Mouse (Mus musculus): ENCODE data around the gene Parn. TPM values are rescaled to one million over a fixed set of nuclear protein-coding genes. Genes with fewer than 3 reads are reported as not detected.
"Not testable (repeated sequence)": the region's sequence is repeated elsewhere in the genome, so short reads cannot be mapped to it uniquely, and the experiment has no call there.

The Parn gene
- polyA plus RNA-seq, 1 experiment from 2014 or later: 34.3 TPM

DNA sequence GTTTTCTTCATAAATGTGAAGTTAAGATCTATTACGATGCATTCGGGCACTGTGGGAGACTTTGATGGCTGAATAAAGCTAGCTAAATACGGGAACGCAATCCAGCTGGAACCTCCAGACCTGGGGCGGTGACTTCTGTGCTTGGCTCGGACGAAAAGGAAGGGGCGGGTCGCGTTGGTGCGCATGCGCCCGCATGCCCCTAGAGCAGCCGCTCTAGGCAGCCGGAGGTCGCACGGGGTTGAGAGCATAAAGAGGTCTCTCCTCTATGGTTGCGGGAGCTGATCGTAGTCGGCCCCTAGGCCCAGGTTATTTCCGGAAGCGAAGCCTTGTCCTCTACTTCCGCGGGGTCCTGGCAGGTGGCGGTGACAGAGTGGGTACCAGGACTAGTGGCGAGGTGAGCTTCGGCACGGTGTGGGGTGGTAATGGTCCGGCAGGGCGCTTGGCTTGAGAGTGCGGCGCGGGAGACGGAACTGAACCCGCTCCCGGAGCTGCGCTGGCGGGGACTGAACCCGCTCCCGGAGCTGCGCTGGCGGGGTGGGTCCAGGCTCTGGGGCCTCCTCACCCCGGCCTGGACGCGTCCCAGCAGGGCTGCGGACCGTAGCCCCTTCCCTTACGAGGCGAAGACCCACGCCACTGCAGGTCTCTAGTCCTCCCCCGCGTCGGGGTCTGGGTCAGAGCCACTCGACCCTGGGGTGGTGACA lies 3.9 kb upstream of the Parn start, which contains the start of the genes Bfar and 3110001I22Rik:
TSS of gene Bfar (plus strand) at position 174 of the 701 bp plus-strand sequence.
TSS of gene 3110001I22Rik (plus strand) at position 245 of the 701 bp plus-strand sequence.
- H3K27me3 ChIP-seq: no peaks in the 10 kb centered on the region
- DNase-seq (ENCODE audit: low read depth, low spot score): peak; percentile 64
- peak; percentile 77 for ATAC-seq
- ChIA-PET CTCF (interaction anchor here (1.9 kb wide), 1 partner anchor 62 kb away, joined by 8 read pairs; no protein-coding TSS in a partner anchor), POLR2A (interaction anchor here (1.4 kb wide), 2 partner anchors 47 to 62 kb away, joined by 3 read pairs; no protein-coding TSS in a partner anchor)
- in situ Hi-C loops (cut with MboI; ENCODE audit: low pct_unique_long_range_greater_than_20kb): no loop called here
- no peak for TF ChIP-seq CTCF (IDR thresholded peaks at IDR 0.05)

DNA sequence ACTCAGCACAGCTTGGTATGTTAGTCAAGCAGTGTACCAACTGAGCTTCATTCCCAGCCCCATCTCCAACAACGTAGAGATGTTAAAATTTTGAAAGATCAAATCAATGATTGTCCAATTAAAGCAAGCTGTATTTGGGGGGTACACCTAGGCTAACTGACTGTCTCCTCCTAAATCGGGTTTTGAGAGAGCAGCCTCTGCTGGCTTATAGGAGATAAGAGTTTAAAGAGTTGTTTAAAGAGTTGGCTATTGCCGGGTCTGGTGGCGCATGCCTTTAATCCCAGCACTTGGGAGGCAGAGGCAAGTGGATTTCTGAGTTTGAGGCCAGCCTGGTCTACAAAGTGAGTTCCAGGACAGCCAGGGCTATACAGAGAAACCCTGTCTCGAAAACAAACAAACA lies 2.9 kb upstream of the Parn start:
- ATAC-seq; H3K27me3 ChIP-seq; in situ Hi-C loops (cut with MboI; ENCODE audit: low pct_unique_long_range_greater_than_20kb); DNase-seq (ENCODE audit: low read depth, low spot score): not testable (repeated sequence)
- ChIA-PET CTCF (interaction anchor here (1.9 kb wide), 1 partner anchor 63 kb away, joined by 8 read pairs; no protein-coding TSS in a partner anchor), POLR2A (interaction anchor here (1.4 kb wide), 1 partner anchor 63 kb away, joined by 3 read pairs; no protein-coding TSS in a partner anchor)

GRCm38 (mm10) chr16:13669282-13669681 lies 1.3 kb upstream of the Parn start:
- no peak for DNase-seq (ENCODE audit: low read depth, low spot score)
- no peak for ATAC-seq
- TF ChIP-seq CTCF (IDR thresholded peaks at IDR 0.05): no peak
- in situ Hi-C loops (cut with MboI; ENCODE audit: low pct_unique_long_range_greater_than_20kb): no loop called here
- POLR2A ChIA-PET: no interaction called here
- CTCF ChIA-PET: no interaction called here
- H3K27me3 ChIP-seq: no peaks in the 10 kb centered on the region

DNA sequence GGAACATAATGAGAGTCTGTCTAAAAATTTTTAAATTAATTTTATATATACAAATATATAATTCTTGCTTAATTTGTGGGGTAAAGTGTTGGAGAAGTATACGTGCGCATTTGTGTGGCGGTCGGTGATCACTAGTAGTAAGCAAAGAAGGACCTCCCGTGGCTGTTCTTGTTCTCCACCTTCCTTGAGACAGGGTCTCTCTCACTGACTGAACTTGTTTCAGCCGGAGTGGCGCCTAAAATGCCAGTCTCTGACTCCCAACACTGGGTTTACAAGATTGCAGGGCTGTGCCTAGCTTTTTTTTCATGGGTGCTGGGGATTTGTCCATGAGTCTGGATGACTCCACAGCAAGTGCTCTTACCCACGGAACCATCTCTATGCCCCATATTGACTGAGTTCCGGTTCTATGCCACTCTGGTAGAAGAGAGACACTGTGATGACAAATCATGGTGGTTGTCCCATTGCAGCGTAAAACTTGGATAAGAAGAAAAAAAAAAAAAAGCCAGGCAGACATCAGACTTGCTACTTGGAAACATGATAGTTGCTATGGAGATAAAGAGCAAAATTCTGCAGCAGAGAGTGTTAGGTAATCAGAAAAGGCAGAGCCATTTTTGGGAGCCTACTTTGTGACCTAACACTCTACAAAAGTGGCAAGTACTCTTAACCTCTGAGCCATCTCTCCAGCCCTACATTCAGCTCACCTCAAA lies 585 bp upstream of the Parn start:
- no peak for ATAC-seq
- DNase-seq (ENCODE audit: low read depth, low spot score): no peak
- in situ Hi-C loops (cut with MboI; ENCODE audit: low pct_unique_long_range_greater_than_20kb): no loop called here
- CTCF ChIA-PET: interaction anchor here (2.0 kb wide), 1 partner anchor 12 kb away, joined by 6 read pairs; no protein-coding TSS in a partner anchor
- H3K27me3 ChIP-seq: no peaks in the 10 kb centered on the region
- no peak for TF ChIP-seq CTCF (IDR thresholded peaks at IDR 0.05)
- POLR2A ChIA-PET: interaction anchor here (0.6 to 1.0 kb wide), 3 partner anchors 48 to 142 kb away, joined by 3 read pairs; no protein-coding TSS in a partner anchor

DNA sequence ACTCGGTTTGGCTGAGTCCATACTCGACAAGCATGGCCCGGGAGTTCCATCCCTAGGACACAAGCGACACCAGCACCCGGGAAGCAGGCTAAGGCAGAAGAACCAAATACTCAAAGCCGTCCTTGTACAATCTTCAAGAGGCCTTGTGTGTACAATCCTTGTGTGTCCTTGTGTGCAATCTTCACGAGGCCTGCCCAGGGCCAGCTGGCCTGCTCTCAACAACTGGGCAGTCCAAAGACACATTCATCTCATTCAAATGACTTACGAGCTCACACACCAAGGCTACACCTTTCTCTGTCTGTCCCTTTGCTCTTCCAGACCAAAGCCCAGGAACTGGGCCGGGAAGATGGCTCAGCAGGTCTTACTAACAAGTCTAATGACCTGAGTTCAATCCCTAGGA lies 7.2 kb downstream of the Parn start:
- POLR2A ChIA-PET: no interaction called here
- no peak for DNase-seq (ENCODE audit: low read depth, low spot score)

GRCm38 (mm10) chr16:13658886-13659285 lies 9.1 kb downstream of the Parn start:
- in situ Hi-C loops (cut with MboI; ENCODE audit: low pct_unique_long_range_greater_than_20kb): no loop called here
- CTCF ChIA-PET: no interaction called here
- POLR2A ChIA-PET: interaction anchor here (1.1 kb wide), 1 partner anchor 8 kb away, joined by 3 read pairs; no protein-coding TSS in a partner anchor
- ATAC-seq (no peak), DNase-seq (ENCODE audit: low read depth, low spot score) (no peak)
- TF ChIP-seq CTCF (IDR thresholded peaks at IDR 0.05): no peak
- H3K27me3 ChIP-seq: no peaks in the 10 kb centered on the region

More for the DNA sequence above, 7.2 kb downstream of the Parn start:
- in situ Hi-C loops (cut with MboI; ENCODE audit: low pct_unique_long_range_greater_than_20kb): no loop called here
- no peak for TF ChIP-seq CTCF (IDR thresholded peaks at IDR 0.05)
- no peaks in the 10 kb centered on the region for H3K27me3 ChIP-seq
- no peak for ATAC-seq
- CTCF ChIA-PET: no interaction called here

- POLR2A ChIA-PET: no interaction called here
- DNase-seq (ENCODE audit: low read depth, low spot score): no peak
These were observed 22.0 kb downstream of the Parn start for GRCm38 (mm10) chr16:13645930-13646329.

GRCm38 (mm10) chr16:13644474-13644873 lies 23.5 kb downstream of the Parn start:
- TF ChIP-seq CTCF (IDR thresholded peaks at IDR 0.05): no peak
- ChIA-PET CTCF (no interaction called here), POLR2A (no interaction called here)
- ATAC-seq (no peak), DNase-seq (ENCODE audit: low read depth, low spot score) (no peak)
- in situ Hi-C loops (cut with MboI; ENCODE audit: low pct_unique_long_range_greater_than_20kb): no loop called here
- H3K27me3 ChIP-seq: no peaks in the 10 kb centered on the region

More at GRCm38 (mm10) chr16:13645930-13646329, 22.0 kb downstream of the Parn start:
- no peak for ATAC-seq
- H3K27me3 ChIP-seq: no peaks in the 10 kb centered on the region
- no peak for TF ChIP-seq CTCF (IDR thresholded peaks at IDR 0.05)
- CTCF ChIA-PET: interaction anchor here (1.1 kb wide), 1 partner anchor 12 kb away, joined by 3 read pairs; no protein-coding TSS in a partner anchor
- in situ Hi-C loops (cut with MboI; ENCODE audit: low pct_unique_long_range_greater_than_20kb): no loop called here

DNA sequence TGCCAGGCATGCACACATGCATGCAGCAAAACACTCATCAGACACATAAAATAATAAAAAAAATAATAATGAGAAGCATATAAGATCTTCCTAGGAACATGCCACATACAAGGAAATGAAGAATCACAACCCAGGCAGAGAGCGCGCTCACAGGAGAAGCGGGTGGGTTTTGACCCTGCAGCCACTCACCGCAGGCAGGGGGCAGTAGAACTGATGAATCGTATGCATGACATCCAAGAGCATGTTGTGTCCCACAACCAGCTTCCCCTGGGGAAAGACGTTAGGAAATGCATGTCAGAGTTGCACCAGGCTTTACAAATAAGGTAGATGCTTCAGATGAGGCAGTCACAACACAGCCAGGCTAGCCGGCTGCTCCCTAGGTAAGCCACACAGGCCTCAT lies 27.9 kb downstream of the Parn start:
- in situ Hi-C loops (cut with MboI; ENCODE audit: low pct_unique_long_range_greater_than_20kb): no loop called here
- no peaks in the 10 kb centered on the region for H3K27me3 ChIP-seq
- no peak for TF ChIP-seq CTCF (IDR thresholded peaks at IDR 0.05)
- no peak for DNase-seq (ENCODE audit: low read depth, low spot score)
- ATAC-seq: no peak
- ChIA-PET CTCF (interaction anchor here (0.9 to 2.2 kb wide), 3 partner anchors 9 to 106 kb away, joined by 3 to 9 read pairs (median 4); no protein-coding TSS in a partner anchor), POLR2A (no interaction called here)

DNA sequence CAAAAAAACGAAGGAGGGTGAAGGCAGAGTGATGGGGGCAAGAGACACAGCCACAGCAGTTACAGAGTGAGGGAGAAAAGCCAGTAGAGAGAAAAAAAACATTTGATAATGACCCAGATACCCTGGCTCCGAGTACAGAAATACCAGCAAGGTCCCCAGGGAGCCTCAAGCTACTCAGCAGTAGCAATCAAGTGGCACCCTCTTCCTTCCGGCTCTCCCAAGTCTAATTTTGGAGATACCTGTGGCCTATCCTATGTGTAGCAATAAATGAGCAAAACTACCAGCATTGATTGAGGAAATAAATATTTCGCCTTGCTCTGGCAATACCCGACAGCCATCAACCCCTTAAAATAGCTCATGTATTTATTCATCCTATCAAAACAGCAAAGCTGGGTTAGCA lies 28.5 kb downstream of the Parn start:
- H3K27me3 ChIP-seq: no peaks in the 10 kb centered on the region
- POLR2A ChIA-PET: no interaction called here
- CTCF ChIA-PET: interaction anchor here (1.8 to 2.2 kb wide), 2 partner anchors 8 to 94 kb away, joined by 4 to 9 read pairs; no protein-coding TSS in a partner anchor
- in situ Hi-C loops (cut with MboI; ENCODE audit: low pct_unique_long_range_greater_than_20kb): no loop called here
- TF ChIP-seq CTCF (IDR thresholded peaks at IDR 0.05): no peak
- no peak for ATAC-seq
- no peak for DNase-seq (ENCODE audit: low read depth, low spot score)

DNA sequence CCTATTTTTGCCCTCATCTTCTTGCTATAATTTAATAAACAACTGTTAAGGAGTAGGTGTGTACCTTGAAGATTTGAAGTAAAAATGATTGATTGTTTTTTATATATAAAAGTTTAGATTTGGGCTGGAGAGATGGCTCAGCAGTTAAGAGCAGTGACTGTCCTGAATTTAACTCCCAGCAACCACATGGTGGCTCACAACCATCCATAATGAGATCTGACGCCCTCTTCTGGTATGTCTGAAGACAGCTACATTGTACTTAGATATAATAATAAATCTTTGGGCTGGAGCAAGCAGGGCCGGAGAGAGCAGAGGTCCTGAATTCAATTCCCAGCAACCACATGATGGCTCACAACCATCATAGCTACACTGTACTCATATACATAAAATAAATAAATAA lies 29.8 kb downstream of the Parn start:
- peak; percentile 52 for TF ChIP-seq CTCF (IDR thresholded peaks at IDR 0.05)
- CTCF ChIA-PET; H3K27me3 ChIP-seq; ATAC-seq; DNase-seq (ENCODE audit: low read depth, low spot score); in situ Hi-C loops (cut with MboI; ENCODE audit: low pct_unique_long_range_greater_than_20kb); POLR2A ChIA-PET: not testable (repeated sequence)
